In the genomic region with DNA sequence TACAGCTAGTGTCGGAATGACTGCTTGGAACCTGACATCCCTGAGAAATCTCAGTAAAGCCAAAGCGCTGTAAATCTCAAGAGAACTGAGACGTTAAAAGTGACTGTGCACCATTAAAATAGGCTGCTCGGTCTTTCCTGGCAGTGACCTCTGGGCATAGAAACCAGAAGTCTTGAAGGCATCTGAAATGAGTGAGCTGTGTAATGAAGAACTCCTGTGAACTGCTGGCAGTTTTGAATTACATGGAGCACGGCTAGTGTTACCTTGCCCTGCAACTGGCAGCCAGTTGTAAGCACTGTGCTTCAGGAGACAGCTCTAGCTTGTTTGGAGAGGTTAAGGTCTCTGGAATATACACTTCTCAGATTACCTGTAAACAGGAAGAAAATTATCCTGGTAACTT, we compare ENCODE assay signal across 15 mouse cellular contexts.
DNase-seq lines count a peak whose midpoint lies in the region; ATAC-seq and TF ChIP-seq lines count a peak whose summit lies in the region.
"Had no signal": no experiment of that assay in that cellular context is flagged by ENCODE, and none has a peak within 500 bp of the region (broad histone marks: within the 10 kb centered on the region; RNA-seq: fewer than 3 reads in every experiment).

No protein-coding gene starts in this region.

- no peaks in the 10 kb centered on the region for H3K36me3 ChIP-seq in embryonic facial prominence, embryonic 14.5 days (ENCODE audit: control insufficient read depth, insufficient read depth, low read length)
- no peaks in the 10 kb centered on the region for H3K36me3 ChIP-seq in limb, embryonic 12.5 days
- H3K36me3 ChIP-seq in liver, embryonic 11.5 days (ENCODE audit: control insufficient read depth, insufficient read depth, low read length), result no peaks in the 10 kb centered on the region
- no peaks in the 10 kb centered on the region for H3K36me3 ChIP-seq in forebrain, embryonic 10.5 days (replicated peaks)
- no peaks in the 10 kb centered on the region for H3K36me3 ChIP-seq in heart, embryonic 11.5 days (ENCODE audit: control insufficient read depth, insufficient read depth, low read length)
- H3K36me3 ChIP-seq: midbrain, embryonic 15.5 days had no signal

- 22% methylated on average over 5 of the region's 5 CpGs for WGBS in embryonic facial prominence, embryonic 14.5 days
- 9% methylated on average over 5 of the region's 5 CpGs for WGBS in limb, embryonic 12.5 days
- 66% methylated on average over 5 of the region's 5 CpGs for WGBS in liver, embryonic 11.5 days
- 63% methylated on average over 5 of the region's 5 CpGs for WGBS in forebrain, embryonic 10.5 days
- 63% methylated on average over 5 of the region's 5 CpGs for WGBS in heart, embryonic 11.5 days (ENCODE audit: insufficient replicate concordance)

- ATAC-seq in embryonic facial prominence, embryonic 14.5 days (ENCODE audit: low read depth), result peak; percentile 62; the same call in 1 of the 2 replicates
- ATAC-seq in limb, embryonic 12.5 days (ENCODE audit: insufficient number of reproducible peaks, insufficient read depth, low FRiP score, low TSS enrichment, low read depth), result no peak; the same call in 1 of the 2 replicates
- ATAC-seq in liver, embryonic 11.5 days (replicated peaks; ENCODE audit: low FRiP score), result no peak
- no peak for ATAC-seq in heart, embryonic 11.5 days (replicated peaks; ENCODE audit: insufficient number of reproducible peaks, low FRiP score, low TSS enrichment)
- ATAC-seq: midbrain, embryonic 15.5 days had no signal

- H3K4me2 ChIP-seq in embryonic facial prominence, embryonic 14.5 days (ENCODE audit: low read depth, low read length), result no peak overlapping the region; the same call in 1 of the 2 replicates
- peak overlapping the region; percentile 11; the same call in 1 of the 2 replicates for H3K4me2 ChIP-seq in limb, embryonic 12.5 days
- H3K4me2 ChIP-seq in liver, embryonic 11.5 days, result no peak overlapping the region
- H3K4me2 ChIP-seq in heart, embryonic 11.5 days, result no peak overlapping the region
- H3K4me2 ChIP-seq: hindbrain, embryonic 15.5 days; midbrain, embryonic 15.5 days had no signal

- no peak overlapping the region for H3K27ac ChIP-seq in gastrocnemius, adult 2 months
- H3K27ac ChIP-seq in embryonic facial prominence, embryonic 14.5 days (replicated peaks; ENCODE audit: low read depth, low read length), result no peak overlapping the region
- H3K27ac ChIP-seq in limb, embryonic 12.5 days, result peak overlapping the region; percentile 32
- no peak overlapping the region; the same call in 1 of the 2 replicates for H3K27ac ChIP-seq in liver, embryonic 11.5 days (ENCODE audit: low read depth, low read length)
- no peak overlapping the region for H3K27ac ChIP-seq in forebrain, embryonic 10.5 days
- H3K27ac ChIP-seq in heart, embryonic 11.5 days (ENCODE audit: low read depth, low read length), result no peak overlapping the region
- H3K27ac ChIP-seq: hindbrain, embryonic 15.5 days; midbrain, embryonic 15.5 days had no signal

- no peaks in the 10 kb centered on the region for H3K27me3 ChIP-seq in embryonic facial prominence, embryonic 14.5 days (replicated peaks; ENCODE audit: control insufficient read depth, insufficient read depth, low read length)
- no peaks in the 10 kb centered on the region for H3K27me3 ChIP-seq in limb, embryonic 12.5 days
- no peaks in the 10 kb centered on the region for H3K27me3 ChIP-seq in liver, embryonic 11.5 days (replicated peaks; ENCODE audit: control insufficient read depth, insufficient read depth, low read length)
- no peaks in the 10 kb centered on the region for H3K27me3 ChIP-seq in forebrain, embryonic 10.5 days (ENCODE audit: poor library complexity, severe bottlenecking)
- no peaks in the 10 kb centered on the region for H3K27me3 ChIP-seq in heart, embryonic 11.5 days (ENCODE audit: control insufficient read depth, insufficient read depth, low read length)
- H3K27me3 ChIP-seq: hindbrain, embryonic 15.5 days; midbrain, embryonic 15.5 days had no signal

- peaks cover 16% of the 10 kb centered on the region; the same call in 1 of the 2 replicates for H3K4me1 ChIP-seq in embryonic facial prominence, embryonic 14.5 days (ENCODE audit: control insufficient read depth, insufficient read depth, low read length)
- H3K4me1 ChIP-seq in limb, embryonic 12.5 days (replicated peaks), result peaks cover 10% of the 10 kb centered on the region; the same call in 1 of the 2 replicates
- H3K4me1 ChIP-seq in liver, embryonic 11.5 days (replicated peaks; ENCODE audit: control insufficient read depth, insufficient read depth, low read length), result no peaks in the 10 kb centered on the region
- no peaks in the 10 kb centered on the region for H3K4me1 ChIP-seq in forebrain, embryonic 10.5 days
- no peaks in the 10 kb centered on the region for H3K4me1 ChIP-seq in heart, embryonic 11.5 days (ENCODE audit: control insufficient read depth, insufficient read depth, low read length)
- H3K4me1 ChIP-seq: hindbrain, embryonic 15.5 days; midbrain, embryonic 15.5 days had no signal

- H3K4me3 ChIP-seq in gastrocnemius, adult 2 months, result no peak overlapping the region
- H3K4me3 ChIP-seq in embryonic facial prominence, embryonic 14.5 days (ENCODE audit: low read depth, low read length), result no peak overlapping the region
- no peak overlapping the region for H3K4me3 ChIP-seq in limb, embryonic 12.5 days (replicated peaks)
- no peak overlapping the region for H3K4me3 ChIP-seq in liver, embryonic 11.5 days (ENCODE audit: low read depth, low read length)
- no peak overlapping the region for H3K4me3 ChIP-seq in forebrain, embryonic 10.5 days
- H3K4me3 ChIP-seq in heart, embryonic 11.5 days (ENCODE audit: low read depth, low read length), result no peak overlapping the region
- H3K4me3 ChIP-seq: hindbrain, embryonic 15.5 days; midbrain, embryonic 15.5 days had no signal

- no peak overlapping the region for H3K9ac ChIP-seq in embryonic facial prominence, embryonic 14.5 days (ENCODE audit: low read depth, low read length)
- H3K9ac ChIP-seq in limb, embryonic 12.5 days (replicated peaks), result no peak overlapping the region
- no peak overlapping the region for H3K9ac ChIP-seq in liver, embryonic 11.5 days (ENCODE audit: low read depth, low read length)
- H3K9ac ChIP-seq in heart, embryonic 11.5 days (ENCODE audit: low read depth, low read length), result no peak overlapping the region
- H3K9ac ChIP-seq: hindbrain, embryonic 15.5 days; midbrain, embryonic 15.5 days had no signal

- TF ChIP-seq CTCF in gastrocnemius, adult 2 months (IDR thresholded peaks at IDR 0.05), result no peak

- no peaks in the 10 kb centered on the region for H3K9me3 ChIP-seq in embryonic facial prominence, embryonic 14.5 days (ENCODE audit: control insufficient read depth, low read length)
- H3K9me3 ChIP-seq in limb, embryonic 12.5 days, result no peaks in the 10 kb centered on the region
- no peaks in the 10 kb centered on the region for H3K9me3 ChIP-seq in liver, embryonic 11.5 days (ENCODE audit: control insufficient read depth, low read length)
- no peaks in the 10 kb centered on the region for H3K9me3 ChIP-seq in forebrain, embryonic 10.5 days
- H3K9me3 ChIP-seq in heart, embryonic 11.5 days (replicated peaks; ENCODE audit: control insufficient read depth, low read length), result no peaks in the 10 kb centered on the region
- H3K9me3 ChIP-seq: hindbrain, embryonic 15.5 days; midbrain, embryonic 15.5 days had no signal

- intact Hi-C loops in gastrocnemius, adult 2 months (cut with DNase I), result no loop called here

- DNase-seq in gastrocnemius, adult 2 months, result peak; percentile 52
- DNase-seq in gastrocnemius, postnatal 10 days, result no peak
- DNase-seq in adipocyte (ENCODE audit: low spot score), result peak; percentile 50
- peak; percentile 43 for DNase-seq in embryonic facial prominence, embryonic 14.5 days (ENCODE audit: low spot score)
- DNase-seq in liver, embryonic 11.5 days (ENCODE audit: low spot score), result no peak
- no peak for DNase-seq in forebrain, embryonic 10.5 days (ENCODE audit: extremely low spot score, low spot score)
- DNase-seq: cerebellum, postnatal 36 days; heart, postnatal 10 days; kidney, postnatal 25 days; right cerebral cortex, postnatal 14 days; thymus, postnatal 4 days had no signal

Comparison
In these comparisons a context has a peak if more than half of its experiments do, and no peak if none do; other contexts are left out.
1. DNase-seq: peak in gastrocnemius, adult 2 months (single experiment), adipocyte (single experiment) and embryonic facial prominence, embryonic 14.5 days (single experiment); none in gastrocnemius, postnatal 10 days (single experiment), liver, embryonic 11.5 days (single experiment) and forebrain, embryonic 10.5 days (single experiment).